Mouse (Mus musculus): ENCODE measurements at regions not wholly inside any gene's neighbourhood (a gene's known extent, or its start where the extent isn't known, plus 50 kb on each side); places are given as distances from the start of the nearest gene placed in this dataset.

DNA sequence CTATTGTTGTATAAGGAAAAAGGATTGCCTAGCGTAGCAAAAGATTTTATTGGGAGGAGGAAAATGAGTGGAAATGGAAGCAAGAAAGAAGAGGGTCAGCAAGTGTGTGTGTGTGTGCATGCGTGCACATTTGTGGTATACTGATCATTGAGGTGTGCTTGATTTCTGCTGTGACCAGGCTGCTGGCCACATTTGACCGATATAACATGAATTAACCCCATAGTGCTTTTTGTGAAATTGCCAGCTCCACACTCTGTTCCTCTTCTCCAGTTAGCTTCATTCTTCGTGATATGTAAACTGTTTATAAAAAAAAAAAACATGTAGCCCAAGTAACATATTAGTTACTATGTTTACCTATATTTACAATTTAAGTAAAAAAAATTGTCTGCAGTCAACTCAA, 364.6 kb upstream of the Satb1 start:
- in situ Hi-C loops (cut with MboI, MseI): no loop called here

DNA sequence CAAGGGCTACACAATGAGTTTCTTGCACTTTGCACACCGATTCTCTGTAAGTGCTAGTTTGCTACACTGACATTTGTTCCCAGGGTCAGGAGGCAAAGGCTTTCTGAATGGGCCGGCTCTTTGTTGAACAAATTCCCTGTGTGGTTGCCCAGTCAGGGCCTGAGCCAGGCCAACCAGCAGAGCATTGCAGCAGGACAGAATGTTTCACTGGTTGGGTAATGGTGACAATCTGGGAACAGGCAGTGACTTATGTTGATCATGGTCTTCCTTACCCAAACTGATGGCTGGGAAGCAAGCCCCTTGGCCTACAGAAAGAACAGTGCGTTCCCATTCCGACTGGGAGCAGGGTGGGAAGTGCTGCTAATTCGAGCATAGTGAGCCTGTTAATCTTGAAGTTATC, 363.7 kb upstream of the Satb1 start:
- in situ Hi-C loops (cut with MboI, MseI): no loop called here

DNA sequence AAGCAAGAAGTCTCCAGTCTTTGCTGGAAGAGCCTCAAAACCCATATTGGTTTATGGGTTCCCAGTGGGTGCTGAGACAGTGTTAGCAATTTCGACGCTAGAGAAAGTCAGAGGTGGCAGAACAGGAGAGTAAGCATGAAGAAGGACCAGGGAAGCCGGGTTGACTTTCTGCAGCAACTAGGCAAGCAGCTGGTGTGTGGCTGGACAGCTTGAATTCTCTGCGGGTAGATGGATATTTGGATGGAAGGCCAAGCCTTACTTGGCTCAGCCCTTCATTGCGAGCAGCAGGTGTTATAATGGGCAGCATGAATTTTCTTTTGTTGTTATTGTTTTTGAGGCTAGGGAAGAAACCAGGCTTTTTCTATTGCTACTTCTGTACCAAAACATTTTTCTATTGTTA, 362.7 kb upstream of the Satb1 start:
- in situ Hi-C loops (cut with MboI, MseI): no loop called here

DNA sequence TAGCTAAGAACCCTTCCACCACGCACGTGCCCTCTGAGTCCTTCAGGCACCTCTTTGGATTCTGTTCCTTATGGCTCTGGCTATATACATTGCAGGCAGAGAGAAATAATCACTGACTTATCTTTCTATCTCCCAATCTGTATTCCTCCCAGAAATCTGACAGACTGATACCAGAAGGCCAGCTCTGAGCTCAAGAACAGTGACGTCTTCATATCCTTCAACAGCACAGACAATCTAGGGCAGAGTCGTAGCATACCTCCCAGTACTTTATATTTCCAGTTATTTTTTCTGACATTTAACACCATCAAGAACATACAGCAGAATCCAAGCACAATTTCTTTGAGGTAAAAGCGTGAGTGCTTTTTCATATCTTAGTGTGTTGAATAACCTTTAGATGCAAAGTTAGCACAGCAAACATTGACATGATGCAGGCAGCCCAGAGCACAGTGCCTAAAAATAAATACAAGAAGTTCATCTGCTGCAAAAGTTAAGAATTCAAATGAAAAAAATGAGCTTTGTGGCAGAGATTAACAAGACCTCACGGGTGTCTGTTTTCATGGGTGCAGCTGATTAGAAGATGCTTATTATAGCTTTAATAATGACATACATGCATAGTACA, 358.1 kb upstream of the Satb1 start:
- in situ Hi-C loops (cut with MboI, MseI): no loop called here

DNA sequence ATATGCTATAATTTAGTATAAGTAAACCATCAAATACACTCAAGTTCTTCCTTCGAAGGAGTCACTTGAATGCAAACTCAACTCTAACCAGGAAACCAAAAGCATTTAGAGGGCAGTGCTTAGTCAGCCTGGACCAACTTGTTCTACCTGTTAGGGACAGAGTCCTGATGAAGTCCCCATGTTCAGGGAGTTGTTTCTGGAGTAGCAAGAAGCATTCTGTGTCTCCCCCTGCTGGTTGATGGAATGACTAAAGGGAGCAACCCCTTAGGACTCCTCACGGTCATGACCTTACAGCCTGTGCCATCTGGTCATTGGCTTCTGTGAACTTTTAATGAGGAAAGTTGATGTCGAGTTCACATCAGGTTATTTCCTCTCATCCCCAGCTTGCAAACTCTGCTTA, 349.6 kb upstream of the Satb1 start:
- in situ Hi-C loops (cut with MboI, MseI): loop anchor here in 1 of 2 experiments (5.0 kb wide), 1 partner anchor 350 kb away; the partner anchor contains the start of gene Satb1

DNA sequence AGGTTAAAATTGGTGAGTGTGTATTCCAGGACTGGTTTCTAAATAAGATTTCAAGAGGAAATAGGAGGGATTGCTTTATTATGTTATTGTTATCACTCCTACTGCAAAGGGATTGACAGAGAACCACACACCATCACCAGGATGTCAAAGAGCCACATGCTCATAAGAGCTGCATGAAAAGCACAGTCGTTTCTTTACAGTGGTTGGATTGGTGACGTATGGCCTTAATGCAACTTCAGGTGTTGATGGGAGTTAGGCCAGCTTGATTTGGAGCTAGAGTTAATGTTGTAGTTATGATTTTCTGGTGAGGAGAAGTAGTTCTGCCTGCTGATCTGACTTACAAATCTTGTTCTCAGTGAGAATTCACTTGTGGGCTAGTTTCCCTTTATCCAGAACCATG, 344.9 kb upstream of the Satb1 start:
- in situ Hi-C loops (cut with MboI, MseI): no loop called here

DNA sequence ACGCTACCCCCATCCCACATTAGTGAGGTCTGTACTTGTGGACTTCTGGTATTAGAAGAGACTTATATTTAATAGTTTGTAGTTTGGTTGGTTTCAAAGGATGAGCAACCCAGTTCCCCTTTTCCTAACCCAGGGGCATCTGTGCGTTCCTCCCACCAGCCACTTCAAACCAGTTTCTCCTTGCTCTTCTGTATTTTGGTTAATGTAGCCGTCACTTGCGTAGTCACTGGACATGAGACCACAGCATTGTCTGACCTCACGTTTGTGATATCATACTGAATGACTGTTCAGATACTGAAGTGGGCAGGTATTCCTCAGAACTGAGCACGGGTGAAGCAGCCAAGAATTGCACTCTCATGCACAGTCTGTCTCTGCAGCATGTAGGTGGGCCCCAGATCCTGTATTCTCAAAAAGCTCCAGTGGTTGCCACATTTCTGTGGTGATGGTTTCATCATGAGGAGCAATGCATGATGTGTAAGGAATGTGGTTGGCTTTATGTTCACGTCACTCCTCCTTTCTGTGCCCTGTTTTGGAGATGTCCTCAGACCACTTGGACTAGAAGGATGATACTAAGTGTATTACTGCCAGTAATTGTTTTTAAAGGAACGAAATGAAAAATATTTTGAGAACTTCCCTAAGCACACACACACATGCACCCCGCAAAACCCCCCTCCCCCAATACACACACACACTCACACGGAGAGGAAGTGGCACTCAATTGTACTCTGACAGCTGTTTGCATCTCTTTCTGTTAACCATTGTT, 335.2 kb upstream of the Satb1 start:
- in situ Hi-C loops (cut with MboI, MseI): loop anchor here (5.0 to 25.0 kb wide), 6 partner anchors 266 to 1319 kb away; partner anchors contain the start of genes Rab5a (in 1 of the 2) and Satb1 (in 1 of the 2)

DNA sequence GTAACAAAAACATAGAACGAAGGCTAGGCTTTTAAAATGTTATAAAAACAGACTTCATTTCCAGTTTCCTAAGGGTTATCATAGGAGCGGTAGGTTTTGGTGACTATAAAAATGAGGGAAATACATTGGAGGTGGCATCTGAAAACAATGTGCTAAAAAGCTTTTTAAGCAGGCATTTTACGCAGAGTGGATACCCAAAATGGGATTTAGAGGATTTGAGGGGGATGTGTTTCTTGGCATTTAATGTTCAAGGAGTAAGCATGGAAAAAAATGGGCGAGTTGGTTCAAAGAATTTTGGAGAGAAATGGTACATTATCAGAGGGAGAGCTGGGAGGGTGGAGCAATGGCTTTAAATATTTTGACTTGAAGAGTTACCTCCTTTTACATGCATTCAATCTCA, 334.6 kb upstream of the Satb1 start:
- in situ Hi-C loops (cut with MboI, MseI): loop anchor here (5.0 to 25.0 kb wide), 6 partner anchors 265 to 1320 kb away; partner anchors contain the start of genes Rab5a (in 1 of the 2) and Satb1 (in 1 of the 2)

DNA sequence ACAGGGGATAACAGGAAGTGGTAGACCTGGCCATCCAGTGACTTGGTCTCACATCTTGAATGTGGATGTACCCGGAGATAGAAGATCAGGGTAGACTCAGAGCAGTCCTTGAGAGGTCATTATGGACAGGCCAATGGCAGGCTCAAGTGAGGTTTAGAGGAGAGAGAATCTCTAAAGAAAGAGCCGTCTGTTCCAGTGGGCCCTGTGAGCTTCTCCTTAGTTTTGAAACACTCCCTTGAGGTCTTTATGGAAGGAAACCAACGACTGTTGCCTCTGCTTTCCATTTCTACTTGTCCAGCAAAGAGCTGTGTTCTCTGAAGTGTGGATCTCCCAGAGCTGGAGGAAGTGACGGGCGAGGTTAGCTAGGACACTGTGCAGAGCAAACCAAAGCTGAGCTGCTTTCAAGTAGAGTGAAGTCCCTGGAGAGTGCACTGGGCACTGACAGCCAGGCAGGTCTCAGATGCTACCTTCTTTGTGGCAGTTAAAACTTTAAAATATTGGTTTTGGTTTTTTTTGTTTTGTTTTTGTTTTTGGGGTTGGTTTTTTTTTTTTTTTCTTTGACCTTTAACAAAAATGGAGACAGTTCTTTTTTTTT, 332.9 kb upstream of the Satb1 start:
- in situ Hi-C loops (cut with MboI, MseI): loop anchor here (5.0 to 25.0 kb wide), 6 partner anchors 264 to 1321 kb away; partner anchors contain the start of genes Rab5a (in 1 of the 2) and Satb1 (in 1 of the 2)

DNA sequence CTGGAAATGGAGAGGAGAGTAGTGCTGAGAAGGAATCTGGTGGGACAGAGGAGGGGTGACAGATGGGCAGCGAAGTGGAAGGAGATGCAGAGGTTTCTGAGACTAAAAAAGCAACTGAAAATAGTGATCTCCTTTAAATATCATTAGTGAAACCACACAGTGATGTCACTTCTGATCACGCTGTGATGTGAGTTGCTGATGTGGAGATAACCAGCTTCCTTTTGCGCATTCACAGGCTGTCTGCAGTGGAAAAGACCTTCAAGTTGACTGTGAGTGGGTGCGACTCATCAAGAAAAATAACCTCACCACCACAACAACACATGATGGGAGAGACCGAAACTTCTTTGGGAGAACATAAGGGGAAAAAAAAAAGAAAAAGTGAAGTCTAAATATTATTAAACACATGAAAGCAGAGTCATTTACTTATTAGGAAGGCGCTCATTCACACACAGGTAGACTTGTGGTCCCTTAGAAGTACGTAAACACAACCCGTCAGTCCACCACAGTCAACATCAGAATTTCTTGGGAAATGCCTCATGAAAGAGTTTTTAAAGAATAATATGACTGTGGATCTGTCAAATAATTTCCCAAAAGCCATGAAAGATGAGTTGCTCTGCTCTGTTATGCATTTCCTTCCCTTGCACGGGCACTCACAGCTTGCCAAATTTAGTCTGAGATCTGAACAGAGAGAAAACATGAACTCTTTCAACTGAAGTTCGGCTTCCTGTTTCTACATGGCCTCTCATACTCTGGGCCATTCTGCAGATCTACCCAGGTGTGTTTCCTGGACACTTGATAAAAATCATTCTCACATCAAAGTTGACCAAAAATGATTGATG, 329.7 kb upstream of the Satb1 start:
- in situ Hi-C loops (cut with MboI, MseI): loop anchor here in 1 of 2 experiments (5.0 to 25.0 kb wide), 3 partner anchors 90 to 1325 kb away; partner anchors contain the start of genes Rab5a and Satb1

DNA sequence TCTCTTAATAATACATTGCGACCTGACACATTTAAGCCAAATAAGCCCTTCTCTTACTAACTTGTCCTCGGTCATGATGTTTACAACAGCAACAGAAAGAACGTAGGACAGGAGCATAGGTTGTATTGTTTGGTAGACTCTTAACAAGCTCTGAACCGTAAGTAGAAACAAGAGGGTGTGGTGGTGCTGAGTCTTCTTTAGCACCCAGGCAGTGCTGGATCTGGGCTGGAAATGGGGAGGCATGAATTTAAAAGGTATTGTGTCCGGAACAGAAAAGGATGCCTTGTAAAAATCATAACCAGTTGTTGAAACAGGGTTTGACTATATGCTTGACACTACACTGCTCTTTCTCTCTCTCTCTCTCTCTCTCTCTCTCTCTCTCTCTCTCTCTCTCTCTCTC, 317.4 kb upstream of the Satb1 start:
- in situ Hi-C loops (cut with MboI, MseI): loop anchor here (5.0 to 25.0 kb wide), 2 partner anchors 73 to 1337 kb away; partner anchors contain the start of gene Rab5a (in 1 of the 2)

DNA sequence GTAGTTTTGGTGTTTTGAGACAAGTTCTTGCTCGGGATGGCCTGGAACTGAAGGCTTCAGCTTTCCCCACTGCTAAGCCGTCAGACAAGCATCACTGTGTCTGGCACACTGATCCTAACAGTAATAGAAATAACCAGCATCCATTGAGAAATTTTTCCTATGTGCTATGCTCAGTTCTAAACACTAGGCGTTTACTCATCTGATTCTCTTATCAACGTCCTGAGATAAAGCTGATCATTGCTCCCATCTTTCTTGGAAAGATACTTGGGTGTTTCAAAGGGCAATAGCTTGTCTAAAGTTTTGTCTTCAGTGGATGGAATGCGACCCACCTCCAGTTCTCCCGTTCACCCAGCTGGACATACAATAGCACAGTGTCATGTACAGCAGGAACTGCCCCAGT, 316.7 kb upstream of the Satb1 start:
- in situ Hi-C loops (cut with MboI, MseI): loop anchor here (5.0 to 25.0 kb wide), 2 partner anchors 73 to 1337 kb away; partner anchors contain the start of gene Rab5a (in 1 of the 2)

DNA sequence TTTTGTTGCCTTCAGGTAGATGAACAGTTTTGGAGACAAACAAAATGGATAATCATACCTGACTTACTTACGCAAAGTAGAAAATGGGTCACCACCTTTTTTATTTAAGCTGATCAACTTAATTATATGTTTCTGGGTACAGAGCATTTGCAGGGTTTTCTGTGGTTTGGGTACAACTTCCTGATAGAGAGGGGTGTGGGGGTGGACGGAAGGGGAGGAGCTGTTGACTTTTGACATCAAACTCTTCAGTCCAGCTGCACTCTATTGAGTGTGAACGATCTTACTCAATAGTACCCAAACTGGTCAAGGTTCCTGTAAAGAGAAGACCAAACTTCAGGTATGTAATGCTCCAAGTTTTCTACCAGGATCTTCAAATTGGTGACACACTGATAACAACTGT, 316.0 kb upstream of the Satb1 start:
- in situ Hi-C loops (cut with MboI, MseI): no loop called here

DNA sequence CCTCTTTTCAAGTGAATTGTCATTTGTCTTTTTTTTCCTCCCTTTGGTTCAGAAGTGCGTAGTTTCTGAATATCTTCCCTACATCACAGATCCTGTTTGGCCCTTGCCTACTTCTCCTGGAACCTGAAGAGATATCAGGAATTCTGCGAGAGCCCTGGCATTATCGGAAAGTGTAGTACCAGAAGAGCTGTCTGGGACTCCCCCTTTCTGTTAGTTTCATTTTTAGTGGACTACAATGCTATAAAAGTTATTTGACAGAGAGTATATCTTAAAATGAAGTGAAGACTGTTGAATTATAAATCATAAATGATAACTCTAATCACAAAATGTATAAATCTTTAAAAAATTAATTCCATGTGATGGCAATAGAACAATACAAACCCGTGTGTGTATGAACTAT, 270.8 kb upstream of the Satb1 start:
- in situ Hi-C loops (cut with MboI, MseI): no loop called here

DNA sequence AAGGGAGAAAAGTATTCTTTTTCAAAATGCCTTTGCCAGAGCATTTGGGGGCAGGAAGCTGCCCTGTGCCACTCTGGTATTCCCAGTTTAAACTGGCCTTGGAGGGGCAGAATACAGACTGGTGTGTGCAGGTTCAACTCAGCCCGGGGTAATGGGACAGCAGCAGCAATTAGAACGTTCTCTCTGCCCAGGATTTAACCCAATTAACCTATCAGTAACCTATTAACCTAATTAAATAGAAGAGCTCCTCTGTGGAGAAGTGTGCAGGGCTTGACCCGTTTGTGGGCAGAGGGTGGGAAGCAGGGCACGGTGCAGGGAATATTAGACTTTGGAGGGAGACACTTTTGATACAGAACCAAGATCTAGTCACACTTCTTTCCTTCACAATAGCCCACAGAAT, 252.7 kb upstream of the Satb1 start:
- in situ Hi-C loops (cut with MboI, MseI): no loop called here

DNA sequence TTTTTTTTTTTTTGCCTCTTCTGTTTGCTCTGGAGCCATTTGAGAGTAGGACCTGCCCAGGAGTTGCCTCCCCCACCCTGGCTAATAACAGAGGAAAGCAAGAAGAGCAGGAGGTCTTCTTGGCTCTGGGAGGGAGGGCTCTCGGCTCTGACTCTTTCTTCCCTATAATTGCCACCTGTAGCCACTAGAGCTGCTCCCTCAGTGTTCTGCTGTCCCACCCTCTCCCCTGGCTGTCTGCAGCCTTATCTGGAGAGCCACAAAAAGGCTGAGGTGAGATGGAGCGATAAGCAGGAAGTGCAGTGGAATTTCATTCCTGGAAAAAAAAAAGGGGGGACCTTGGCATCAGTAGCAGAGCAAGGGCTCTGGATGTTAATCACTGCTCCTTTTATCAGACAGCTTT, 251.4 kb upstream of the Satb1 start:
- in situ Hi-C loops (cut with MboI, MseI): no loop called here

DNA sequence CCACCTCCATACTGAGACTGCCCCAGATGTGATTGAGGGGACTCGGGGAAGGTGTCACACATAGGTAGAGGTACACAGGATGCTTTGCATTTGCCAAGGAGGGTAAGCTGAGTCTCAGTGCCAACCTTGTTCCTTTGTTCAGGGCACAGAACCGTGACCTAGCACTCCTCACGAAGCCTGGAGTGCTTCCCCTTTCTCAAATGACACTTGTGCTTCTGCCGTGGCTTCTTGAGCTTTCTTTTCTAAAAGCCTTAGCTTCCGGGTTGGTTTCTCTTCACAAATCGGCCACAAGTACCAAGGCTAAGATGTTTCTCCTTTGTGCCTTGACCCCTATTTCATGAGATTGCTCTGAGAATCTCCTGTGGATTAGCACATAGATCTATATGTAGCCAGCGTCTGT, 246.2 kb upstream of the Satb1 start:
- in situ Hi-C loops (cut with MboI, MseI): loop anchor here in 1 of 2 experiments (5.0 kb wide), 1 partner anchor 73 kb away; no protein-coding TSS in a partner anchor

DNA sequence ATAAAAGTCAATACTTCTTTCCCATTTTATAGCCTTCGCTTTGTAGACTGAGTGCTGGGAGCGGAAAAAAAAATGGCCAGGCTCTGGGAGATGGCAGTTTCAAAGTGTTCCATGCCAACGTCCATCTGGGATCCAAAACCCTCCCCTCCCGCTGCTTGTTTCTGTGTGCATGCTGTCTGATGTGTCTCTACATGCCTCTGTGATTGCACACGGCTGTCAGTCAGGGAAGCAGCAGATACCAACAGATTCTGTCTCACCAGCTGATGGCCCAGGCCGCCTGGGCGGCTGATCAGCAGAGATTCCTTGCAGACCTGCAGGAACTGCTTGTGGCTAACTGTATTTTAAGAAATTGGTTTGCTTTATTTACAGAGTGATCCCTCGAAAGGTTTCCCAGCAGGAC, 245.4 kb upstream of the Satb1 start:
- in situ Hi-C loops (cut with MboI, MseI): loop anchor here in 1 of 2 experiments (5.0 kb wide), 1 partner anchor 74 kb away; no protein-coding TSS in a partner anchor

DNA sequence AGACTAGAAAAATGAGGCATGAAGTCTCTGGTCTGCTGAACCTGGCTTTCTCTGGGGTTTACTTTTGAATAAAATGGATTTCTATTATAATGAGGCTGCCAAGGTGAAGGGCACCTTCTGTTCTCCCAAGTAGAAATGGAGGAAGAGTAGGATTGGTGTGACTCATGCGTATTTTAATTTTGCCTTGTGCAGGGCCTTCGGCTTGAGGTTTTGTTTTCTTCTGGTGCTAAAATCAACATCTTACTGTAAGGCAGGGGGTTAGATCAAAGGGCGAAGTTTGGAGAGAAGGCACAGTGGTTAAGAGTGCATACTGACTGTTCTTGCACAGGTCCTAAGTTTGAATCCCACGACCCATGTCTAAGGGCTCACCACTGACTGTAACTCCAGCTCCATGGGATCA, 244.9 kb upstream of the Satb1 start:
- in situ Hi-C loops (cut with MboI, MseI): loop anchor here in 1 of 2 experiments (5.0 kb wide), 1 partner anchor 74 kb away; no protein-coding TSS in a partner anchor

DNA sequence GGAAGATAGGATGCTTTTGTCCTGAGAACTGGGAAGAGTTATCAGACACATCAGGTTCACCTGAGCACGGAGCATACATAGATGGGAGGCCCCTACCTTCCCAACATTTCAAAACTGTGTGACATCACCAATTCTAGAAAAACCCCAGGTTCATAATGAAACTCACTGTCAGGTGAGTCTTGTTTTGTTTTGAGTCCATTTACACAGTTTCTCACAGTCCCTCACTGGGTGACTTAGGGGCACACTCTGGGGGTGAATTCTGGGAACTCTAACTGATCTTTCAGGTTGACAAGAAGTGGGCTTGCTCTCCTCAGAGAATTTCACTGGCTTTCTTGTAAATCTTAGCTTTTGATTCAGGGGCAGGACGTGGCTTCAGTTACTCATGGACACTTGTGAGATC, 243.7 kb upstream of the Satb1 start:
- in situ Hi-C loops (cut with MboI, MseI): loop anchor here in 1 of 2 experiments (5.0 kb wide), 1 partner anchor 76 kb away; no protein-coding TSS in a partner anchor

DNA sequence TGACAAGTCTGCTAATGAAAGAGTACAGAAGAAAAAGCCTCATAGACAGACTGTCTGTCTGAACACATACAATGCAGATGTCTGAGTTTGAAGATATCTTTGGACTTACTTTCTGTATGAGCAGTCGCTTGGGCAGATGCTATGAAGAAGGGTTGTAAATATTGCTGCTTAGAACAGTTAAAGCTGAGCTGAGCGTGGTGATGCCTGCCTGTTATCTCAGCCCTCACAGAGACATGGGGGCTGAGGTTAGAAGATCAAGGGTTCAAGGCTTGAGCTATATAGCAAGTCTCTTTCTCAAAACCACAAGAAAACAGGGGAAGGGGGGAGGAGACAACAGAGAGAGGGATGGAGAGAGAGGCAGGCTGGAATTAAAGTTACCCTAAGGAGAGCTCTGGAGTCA, 234.6 kb upstream of the Satb1 start:
- in situ Hi-C loops (cut with MboI, MseI): no loop called here
